9 mouse cellular contexts compared by ENCODE assay signal in genomic region chr7:141466045-141466394, GRCm38 (mm10). TPM values are rescaled to one million over a fixed set of nuclear protein-coding genes. Genes with fewer than 3 reads are reported as not detected.
A peak's percentile ranks its signal among the peaks of the same experiment; 100 is the strongest.
DNase-seq lines count a peak whose midpoint lies in the region; ATAC-seq and TF ChIP-seq lines count a peak whose summit lies in the region.
"Had no signal": no experiment of that assay in that cellular context is flagged by ENCODE, and none has a peak within 500 bp of the region (broad histone marks: within the 10 kb centered on the region; RNA-seq: fewer than 3 reads in every experiment).

No protein-coding gene starts in this region.

- H3K36me3 ChIP-seq in heart, postnatal 0 days (replicated peaks; ENCODE audit: control insufficient read depth, insufficient read depth, low read length), result peaks cover 14% of the 10 kb centered on the region
- H3K36me3 ChIP-seq in midbrain, embryonic 13.5 days, result peaks cover 13% of the 10 kb centered on the region

- peaks cover 16% of the 10 kb centered on the region; the same call in 1 of the 2 replicates for H3K27me3 ChIP-seq in heart, postnatal 0 days (ENCODE audit: control insufficient read depth, insufficient read depth, low read length)
- H3K27me3 ChIP-seq in midbrain, embryonic 13.5 days, result peaks cover 61% of the 10 kb centered on the region

- peak overlapping the region; percentile 64 for H3K27ac ChIP-seq in heart, postnatal 0 days (ENCODE audit: low read depth)
- H3K27ac ChIP-seq in midbrain, embryonic 13.5 days, result no peak overlapping the region

- no peak overlapping the region for H3K4me3 ChIP-seq in heart, postnatal 0 days (ENCODE audit: low read depth, low read length)
- no peak overlapping the region for H3K4me3 ChIP-seq in midbrain, embryonic 13.5 days (replicated peaks)
- H3K4me3 ChIP-seq: liver, embryonic 15.5 days had no signal

- no peak overlapping the region for H3K9ac ChIP-seq in heart, postnatal 0 days (replicated peaks; ENCODE audit: low read depth, low read length)
- H3K9ac ChIP-seq in midbrain, embryonic 13.5 days (replicated peaks), result no peak overlapping the region

- H3K4me2 ChIP-seq in heart, postnatal 0 days (ENCODE audit: low read depth, low read length), result 0 out of 2 replicates have a peak overlapping the region, but pooled peaks have one; percentile 53
- no peak overlapping the region for H3K4me2 ChIP-seq in midbrain, embryonic 13.5 days (replicated peaks)

- 68% methylated on average over 7 of the region's 7 CpGs for WGBS in heart, postnatal 0 days
- whole genome bisulfite sequencing in midbrain, embryonic 13.5 days, result 73% methylated on average over 7 of the region's 7 CpGs

- TF ChIP-seq EP300 in heart, postnatal 0 days (IDR thresholded peaks at IDR 0.05; ENCODE audit: low read depth), result no peak

- no peak for TF ChIP-seq CTCF in heart, postnatal 0 days (IDR thresholded peaks at IDR 0.05; ENCODE audit: low read depth)

- peak; percentile 32 for DNase-seq in gastrocnemius, adult 18-20 months (ENCODE audit: low spot score)
- DNase-seq in gastrocnemius, adult 8-10 months (ENCODE audit: low spot score in 2 of 2), result no peak
- peak; percentile 81 for DNase-seq in 3134 (ENCODE audit: extremely low read depth, insufficient read length, low spot score)
- peak; percentile 59 to 65 for DNase-seq in adrenal gland, postnatal 36 days
- peak; percentile 37 for DNase-seq in heart, postnatal 0 days (ENCODE audit: low spot score)
- no peak for DNase-seq in spleen, postnatal 14 days (ENCODE audit: low spot score in 2 of 2)
- DNase-seq in retina, postnatal 1 day, result no peak

- H3K4me1 ChIP-seq in heart, postnatal 0 days (ENCODE audit: control insufficient read depth, insufficient read depth), result peaks cover 29% of the 10 kb centered on the region
- H3K4me1 ChIP-seq in midbrain, embryonic 13.5 days (replicated peaks), result peaks cover 51% of the 10 kb centered on the region

- no peaks in the 10 kb centered on the region for H3K9me3 ChIP-seq in heart, postnatal 0 days (replicated peaks; ENCODE audit: control insufficient read depth, low read length)
- H3K9me3 ChIP-seq in midbrain, embryonic 13.5 days, result no peaks in the 10 kb centered on the region
- H3K9me3 ChIP-seq: liver, embryonic 15.5 days had no signal

- no peak for ATAC-seq in heart, postnatal 0 days (ENCODE audit: insufficient read depth, low read depth)
- ATAC-seq in midbrain, embryonic 13.5 days, result no peak

RNA-seq across cellular contexts. Expression of gene Cd151, which starts 1.2 kb away (rescaled TPM):
- 10 to 100 TPM; 82.6 to 90.7 TPM for total RNA-seq in gastrocnemius, adult 18-20 months (2021)
- 10 to 100 TPM; 78.2 to 98.0 (median 86.2) TPM for total RNA-seq in gastrocnemius, adult 8-10 months (2022)
- total RNA-seq in adrenal gland, postnatal 36 days (2021), result 100 to 1,000 TPM; 331 to 418 TPM
- total RNA-seq in heart, postnatal 0 days (2014; rRNA removed; ENCODE audit: low replicate concordance), result 288 and 323 TPM in 2 replicates
- polyA plus RNA-seq in heart, postnatal 0 days (2015; fragmentation: Nextera tagmentation; extraction: Ambion mirVana), result 37.8 and 39.7 TPM in 2 replicates
- polyA plus RNA-seq in midbrain, embryonic 13.5 days (2015; fragmentation: Nextera tagmentation; extraction: Ambion mirVana), result 15.4 and 19.9 TPM in 2 replicates

RNA-seq across cellular contexts. Expression of gene Cracr2b, which starts 5.1 kb away (rescaled TPM):
- total RNA-seq in gastrocnemius, adult 18-20 months (2021), result 1 to 10 TPM; 7.2 to 8.9 TPM
- total RNA-seq in gastrocnemius, adult 8-10 months (2022), result 10 to 100 TPM in 1 of 4 experiments, 1 to 10 TPM in 3; 3.3 to 11.4 (median 6.9) TPM
- total RNA-seq in adrenal gland, postnatal 36 days (2021), result 10 to 100 TPM in 1 of 2 experiments, 1 to 10 TPM in 1; 9.5 to 13.1 TPM
- total RNA-seq in heart, postnatal 0 days (2014; rRNA removed; ENCODE audit: low replicate concordance), result 6.2 and 134 TPM in 2 replicates
- 23.9 and 24.2 TPM in 2 replicates for polyA plus RNA-seq in heart, postnatal 0 days (2015; fragmentation: Nextera tagmentation; extraction: Ambion mirVana)
- 6.8 TPM in 2 replicates for polyA plus RNA-seq in midbrain, embryonic 13.5 days (2015; fragmentation: Nextera tagmentation; extraction: Ambion mirVana)

RNA-seq across cellular contexts. Expression of gene Polr2l, which starts 8.9 kb away (rescaled TPM):
- 10 to 100 TPM; 62.0 to 64.3 TPM for total RNA-seq in gastrocnemius, adult 18-20 months (2021)
- total RNA-seq in gastrocnemius, adult 8-10 months (2022), result 10 to 100 TPM; 57.4 to 68.5 (median 63.7) TPM
- 100 to 1,000 TPM in 1 of 2 experiments, 10 to 100 TPM in 1; 99.8 to 134 TPM for total RNA-seq in adrenal gland, postnatal 36 days (2021)
- total RNA-seq in heart, postnatal 0 days (2014; rRNA removed; ENCODE audit: low replicate concordance), result 17.4 and 32.3 TPM in 2 replicates
- 77.6 and 81.3 TPM in 2 replicates for polyA plus RNA-seq in heart, postnatal 0 days (2015; fragmentation: Nextera tagmentation; extraction: Ambion mirVana)
- 88.2 and 91.1 TPM in 2 replicates for polyA plus RNA-seq in midbrain, embryonic 13.5 days (2015; fragmentation: Nextera tagmentation; extraction: Ambion mirVana)

RNA-seq across cellular contexts. Expression of gene Tspan4, which starts 9.0 kb away (rescaled TPM):
- 1 to 10 TPM; 6.6 to 7.1 TPM for total RNA-seq in gastrocnemius, adult 18-20 months (2021)
- total RNA-seq in gastrocnemius, adult 8-10 months (2022), result 10 to 100 TPM in 2 of 4 experiments, 1 to 10 TPM in 2; 8.1 to 15.1 (median 11.9) TPM
- total RNA-seq in adrenal gland, postnatal 36 days (2021), result 10 to 100 TPM; 89.1 to 94.4 TPM
- total RNA-seq in heart, postnatal 0 days (2014; rRNA removed; ENCODE audit: low replicate concordance), result 84.2 and 87.8 TPM in 2 replicates
- 72.2 and 72.3 TPM in 2 replicates for polyA plus RNA-seq in heart, postnatal 0 days (2015; fragmentation: Nextera tagmentation; extraction: Ambion mirVana)
- 22.5 and 23.6 TPM in 2 replicates for polyA plus RNA-seq in midbrain, embryonic 13.5 days (2015; fragmentation: Nextera tagmentation; extraction: Ambion mirVana)

RNA-seq across cellular contexts. Expression of gene Pnpla2, which starts 11.0 kb away (rescaled TPM):
- total RNA-seq in gastrocnemius, adult 18-20 months (2021), result 100 to 1,000 TPM; 288 to 309 TPM
- total RNA-seq in gastrocnemius, adult 8-10 months (2022), result 100 to 1,000 TPM; 250 to 384 (median 284) TPM
- total RNA-seq in adrenal gland, postnatal 36 days (2021), result 100 to 1,000 TPM; 875 to 879 TPM
- total RNA-seq in heart, postnatal 0 days (2014; rRNA removed; ENCODE audit: low replicate concordance), result 47.9 and 63.8 TPM in 2 replicates
- 157 and 159 TPM in 2 replicates for polyA plus RNA-seq in heart, postnatal 0 days (2015; fragmentation: Nextera tagmentation; extraction: Ambion mirVana)
- polyA plus RNA-seq in midbrain, embryonic 13.5 days (2015; fragmentation: Nextera tagmentation; extraction: Ambion mirVana), result 16.2 and 19.2 TPM in 2 replicates

Comparison
In these comparisons a context has a peak if more than half of its experiments do, and no peak if none do; other contexts are left out.
1. DNase-seq: peak in gastrocnemius, adult 18-20 months (single experiment), 3134 (single experiment), adrenal gland, postnatal 36 days (2 of 2) and heart, postnatal 0 days (single experiment); none in gastrocnemius, adult 8-10 months (0 of 2), spleen, postnatal 14 days (0 of 2) and retina, postnatal 1 day (single experiment).